Comparison of ENCODE assay signal across 8 mouse cellular contexts in the genomic region with DNA sequence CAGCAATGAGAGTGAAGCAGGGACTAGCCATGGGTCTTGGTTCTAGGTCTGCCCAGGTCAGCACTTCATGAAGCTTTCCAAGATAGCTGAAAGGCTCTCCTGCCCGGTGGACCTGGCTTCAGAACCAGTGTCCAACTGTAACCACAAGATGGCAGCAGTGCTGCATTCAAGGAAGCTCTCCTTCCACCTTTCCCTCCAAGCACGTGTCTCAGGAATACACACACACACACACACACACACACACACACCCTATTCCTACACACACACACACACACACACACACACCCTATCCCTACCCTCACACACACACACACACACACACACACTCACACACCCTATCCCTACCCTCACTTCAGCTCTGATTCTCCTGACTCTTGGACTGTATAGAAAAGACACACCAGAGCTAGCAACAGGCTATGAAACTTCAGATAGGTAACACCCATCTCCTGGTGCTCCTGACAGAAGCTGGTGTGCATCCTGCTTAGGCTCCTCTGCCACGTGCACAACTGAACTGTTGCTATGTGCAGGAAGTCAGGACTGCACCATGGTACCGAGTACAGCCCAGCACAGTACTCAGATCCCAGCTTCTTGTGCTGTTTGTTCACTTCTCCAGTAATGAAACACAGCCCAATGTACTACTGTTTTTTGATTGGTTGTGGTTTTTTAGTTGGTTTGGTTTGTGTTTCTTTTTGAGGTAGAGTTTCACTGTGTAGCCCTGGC. TPM values are rescaled to one million over a fixed set of nuclear protein-coding genes. Genes with fewer than 3 reads are reported as not detected.
DNase-seq lines count a peak whose midpoint lies in the region; ATAC-seq lines count a peak whose summit lies in the region.

No protein-coding gene starts in this region.

- H3K4me2 ChIP-seq in intestine, embryonic 16.5 days (ENCODE audit: low read depth, low read length) = no peak overlapping the region

- peak; percentile 78 for DNase-seq in adrenal gland, adult 18-20 months (ENCODE audit: low spot score in 2 of 2)
- DNase-seq in embryo, embryonic 11 days = peak; percentile 86
- DNase-seq in gastrocnemius, postnatal 4 days (ENCODE audit: low spot score in 2 of 2) = peak; percentile 50 to 75
- DNase-seq in left cerebral cortex, postnatal 25 days (ENCODE audit: low spot score in 2 of 2) = peak; percentile 81 to 87
- peak; percentile 80 for DNase-seq in midbrain, embryonic 10.5 days (ENCODE audit: low spot score)
- DNase-seq in right cerebral cortex, postnatal 4 days = peak; percentile 79
- peak; percentile 77 for DNase-seq in yolk sac, embryonic 10.5 days (ENCODE audit: low spot score)

- H3K9me3 ChIP-seq in intestine, embryonic 16.5 days (ENCODE audit: control insufficient read depth, low read length) = no peaks in the 10 kb centered on the region
- H3K9me3 ChIP-seq in midbrain, embryonic 10.5 days (replicated peaks) = no peaks in the 10 kb centered on the region

- peak; percentile 86 for ATAC-seq in intestine, embryonic 16.5 days

- no peak overlapping the region for H3K9ac ChIP-seq in intestine, embryonic 16.5 days (ENCODE audit: low read depth, low read length)

- H3K27ac ChIP-seq in intestine, embryonic 16.5 days (ENCODE audit: low read length) = no peak overlapping the region
- no peak overlapping the region for H3K27ac ChIP-seq in midbrain, embryonic 10.5 days (replicated peaks)

- WGBS in intestine, embryonic 16.5 days = 28% methylated on average over 4 of the region's 4 CpGs
- WGBS in midbrain, embryonic 10.5 days = 28% methylated on average over 4 of the region's 4 CpGs

- no peaks in the 10 kb centered on the region for H3K36me3 ChIP-seq in intestine, embryonic 16.5 days (ENCODE audit: control insufficient read depth, insufficient read depth, low read length)
- 0 out of 2 replicates have a peak, but pooled peaks cover 9% of the 10 kb centered on the region for H3K36me3 ChIP-seq in midbrain, embryonic 10.5 days

- intact Hi-C loops in left cerebral cortex, postnatal 25 days (cut with DNase I) = loop anchor here (1.0 to 5.0 kb wide), 3 partner anchors 37 to 201 kb away; no protein-coding TSS in a partner anchor

- H3K4me3 ChIP-seq in intestine, embryonic 16.5 days (ENCODE audit: low read length) = no peak overlapping the region
- H3K4me3 ChIP-seq in midbrain, embryonic 10.5 days = no peak overlapping the region

- H3K4me1 ChIP-seq in intestine, embryonic 16.5 days (ENCODE audit: control insufficient read depth, insufficient read depth, low read length) = no peaks in the 10 kb centered on the region
- no peaks in the 10 kb centered on the region for H3K4me1 ChIP-seq in midbrain, embryonic 10.5 days

- no peaks in the 10 kb centered on the region for H3K27me3 ChIP-seq in intestine, embryonic 16.5 days (replicated peaks; ENCODE audit: control insufficient read depth, insufficient read depth, low read length)
- no peaks in the 10 kb centered on the region for H3K27me3 ChIP-seq in midbrain, embryonic 10.5 days (ENCODE audit: low read depth, poor library complexity, severe bottlenecking)

RNA-seq across cellular contexts. Expression of a gene that starts 21.6 kb away (rescaled TPM):
- total RNA-seq in adrenal gland, adult 18-20 months (2021) = 100 to 1,000 TPM in 1 of 2 experiments, 10 to 100 TPM in 1; 66.8 to 386 TPM
- total RNA-seq in gastrocnemius, postnatal 4 days (2021) = 10 to 100 TPM; 32.6 to 33.4 TPM
- 20.8 and 21.9 TPM in 2 replicates for polyA plus RNA-seq in intestine, embryonic 16.5 days (2015; fragmentation: Nextera tagmentation; extraction: Ambion mirVana)
- total RNA-seq in left cerebral cortex, postnatal 25 days (2021) = 1 to 10 TPM; 4.6 to 5.4 TPM
- 20.5 and 21.0 TPM in 2 replicates for polyA plus RNA-seq in midbrain, embryonic 10.5 days (2016; fragmentation: Nextera tagmentation; extraction: Ambion mirVana)

RNA-seq across cellular contexts. Expression of a gene that starts 37.6 kb away (rescaled TPM):
- 1 to 10 TPM; 7.3 to 7.5 TPM for total RNA-seq in adrenal gland, adult 18-20 months (2021)
- 10 to 100 TPM; 35.5 to 36.3 TPM for total RNA-seq in gastrocnemius, postnatal 4 days (2021)
- polyA plus RNA-seq in intestine, embryonic 16.5 days (2015; fragmentation: Nextera tagmentation; extraction: Ambion mirVana) = 99.5 and 120 TPM in 2 replicates
- total RNA-seq in left cerebral cortex, postnatal 25 days (2021) = 1 to 10 TPM; 7.8 to 9.4 TPM
- 279 and 327 TPM in 2 replicates for polyA plus RNA-seq in midbrain, embryonic 10.5 days (2016; fragmentation: Nextera tagmentation; extraction: Ambion mirVana)

RNA-seq across cellular contexts. Expression of a gene that starts 38.3 kb away (rescaled TPM):
- total RNA-seq in adrenal gland, adult 18-20 months (2021) = 10 to 100 TPM; 40.8 to 46.1 TPM
- 10 to 100 TPM; 61.9 to 63.4 TPM for total RNA-seq in gastrocnemius, postnatal 4 days (2021)
- 44.9 and 47.7 TPM in 2 replicates for polyA plus RNA-seq in intestine, embryonic 16.5 days (2015; fragmentation: Nextera tagmentation; extraction: Ambion mirVana)
- 10 to 100 TPM; 37.6 to 38.6 TPM for total RNA-seq in left cerebral cortex, postnatal 25 days (2021)
- polyA plus RNA-seq in midbrain, embryonic 10.5 days (2016; fragmentation: Nextera tagmentation; extraction: Ambion mirVana) = 31.3 and 33.9 TPM in 2 replicates

Comparison
In these comparisons a context has a peak if more than half of its experiments do, and no peak if none do; other contexts are left out.
1. RNA of a gene that starts 21.6 kb away (total RNA-seq): 66.8 to 386 TPM in adrenal gland, adult 18-20 months and 32.6 to 33.4 TPM in gastrocnemius, postnatal 4 days; 4.6 to 5.4 TPM in left cerebral cortex, postnatal 25 days; every median in the first group is over 4 times any median in the second.
2. Peak in every context shown above with its lines, with median percentiles within 50 percentile points of each other: DNase-seq.